Mouse (Mus musculus): ENCODE results near the gene Tnks2. TPM values are rescaled to one million over a fixed set of nuclear protein-coding genes. Genes with fewer than 3 reads are reported as not detected.

The Tnks2 gene
- polyA plus RNA-seq, 1 experiment: 201 TPM

DNA sequence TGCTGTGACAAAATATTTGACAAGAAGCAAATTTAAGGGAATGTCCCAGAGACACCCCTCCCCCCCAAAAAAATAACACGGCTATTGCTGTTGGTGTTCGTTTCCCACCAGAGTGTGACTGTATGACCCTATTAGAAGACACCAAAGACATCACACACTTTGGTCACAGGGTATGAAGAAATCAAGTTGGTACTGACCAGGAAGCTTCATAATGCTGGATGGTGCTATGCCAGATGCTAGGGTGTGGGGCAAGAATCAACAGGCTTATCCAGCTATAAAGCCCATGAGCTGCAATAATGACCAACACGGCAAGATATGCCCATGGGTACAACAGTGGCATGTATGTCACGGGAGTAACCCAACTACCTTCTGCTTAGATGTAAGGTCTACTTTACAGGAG is 11.3 kb upstream of the Tnks2 start:
- TF ChIP-seq CTCF (IDR thresholded peaks at IDR 0.05; ENCODE audit: borderline replicate concordance, insufficient read depth, low read length) (no peak), POLR2A (IDR thresholded peaks at IDR 0.05; ENCODE audit: low read depth, low read length) (no peak)
- no peak overlapping the region for H3K4me3 ChIP-seq (ENCODE audit: insufficient read depth, low read length)
- H3K27ac ChIP-seq (ENCODE audit: insufficient read depth, low read length): no peak overlapping the region
- H3K4me1 ChIP-seq (ENCODE audit: control insufficient read depth, insufficient read depth, low read length): no peaks in the 10 kb centered on the region

DNA sequence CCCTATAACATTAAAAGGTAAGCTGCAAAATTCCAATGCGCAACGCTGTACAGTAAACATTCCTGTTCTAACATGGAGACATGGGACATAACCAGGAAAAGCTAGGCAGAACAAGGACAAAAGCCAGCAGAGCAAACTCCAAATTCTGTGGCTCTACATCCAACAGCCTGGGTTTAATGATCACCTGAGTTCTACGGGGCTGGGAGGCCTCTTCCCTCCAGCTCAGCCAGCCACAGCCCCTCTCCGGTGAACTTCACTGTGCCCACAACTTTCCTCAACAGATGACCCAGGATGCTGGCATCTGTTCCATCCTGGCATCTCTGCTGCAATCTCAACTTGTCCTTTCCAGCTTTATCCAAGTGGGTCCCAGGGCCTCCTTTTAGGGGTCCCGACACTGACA is 6.4 kb upstream of the Tnks2 start:
- TF ChIP-seq POLR2A (IDR thresholded peaks at IDR 0.05; ENCODE audit: low read depth, low read length) (no peak), CTCF (IDR thresholded peaks at IDR 0.05; ENCODE audit: borderline replicate concordance, insufficient read depth, low read length) (no peak)
- no peak overlapping the region for H3K4me3 ChIP-seq (ENCODE audit: insufficient read depth, low read length)
- no peaks in the 10 kb centered on the region for H3K4me1 ChIP-seq (ENCODE audit: control insufficient read depth, insufficient read depth, low read length)
- H3K27ac ChIP-seq (ENCODE audit: insufficient read depth, low read length): no peak overlapping the region

DNA sequence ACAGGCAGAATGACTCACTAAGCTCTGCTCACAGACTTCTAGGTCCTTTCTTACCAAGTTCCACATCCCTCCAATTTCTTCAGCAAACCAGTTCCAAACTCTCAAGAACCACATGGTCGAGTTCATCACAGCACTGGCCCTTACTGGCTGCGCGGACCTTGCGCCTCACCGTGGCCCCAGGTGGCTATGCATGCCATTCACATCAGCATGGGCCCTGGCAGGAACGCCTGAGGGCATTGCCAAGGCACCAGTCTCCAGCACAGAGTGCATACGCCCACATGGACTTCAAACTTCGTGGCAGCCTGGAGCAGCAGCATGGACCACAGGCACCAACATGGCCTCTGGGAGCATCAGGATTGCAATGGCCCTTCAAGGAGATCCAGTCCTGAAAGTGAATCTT is 5.7 kb upstream of the Tnks2 start:
- TF ChIP-seq POLR2A (IDR thresholded peaks at IDR 0.05; ENCODE audit: low read depth, low read length): no peak
- TF ChIP-seq CTCF (IDR thresholded peaks at IDR 0.05; ENCODE audit: borderline replicate concordance, insufficient read depth, low read length): peak; percentile 22; the same call in 1 of the 2 replicates
- H3K4me1 ChIP-seq (ENCODE audit: control insufficient read depth, insufficient read depth, low read length): peaks cover 5% of the 10 kb centered on the region
- no peak overlapping the region for H3K27ac ChIP-seq (ENCODE audit: insufficient read depth, low read length)
- H3K4me3 ChIP-seq (ENCODE audit: insufficient read depth, low read length): no peak overlapping the region

DNA sequence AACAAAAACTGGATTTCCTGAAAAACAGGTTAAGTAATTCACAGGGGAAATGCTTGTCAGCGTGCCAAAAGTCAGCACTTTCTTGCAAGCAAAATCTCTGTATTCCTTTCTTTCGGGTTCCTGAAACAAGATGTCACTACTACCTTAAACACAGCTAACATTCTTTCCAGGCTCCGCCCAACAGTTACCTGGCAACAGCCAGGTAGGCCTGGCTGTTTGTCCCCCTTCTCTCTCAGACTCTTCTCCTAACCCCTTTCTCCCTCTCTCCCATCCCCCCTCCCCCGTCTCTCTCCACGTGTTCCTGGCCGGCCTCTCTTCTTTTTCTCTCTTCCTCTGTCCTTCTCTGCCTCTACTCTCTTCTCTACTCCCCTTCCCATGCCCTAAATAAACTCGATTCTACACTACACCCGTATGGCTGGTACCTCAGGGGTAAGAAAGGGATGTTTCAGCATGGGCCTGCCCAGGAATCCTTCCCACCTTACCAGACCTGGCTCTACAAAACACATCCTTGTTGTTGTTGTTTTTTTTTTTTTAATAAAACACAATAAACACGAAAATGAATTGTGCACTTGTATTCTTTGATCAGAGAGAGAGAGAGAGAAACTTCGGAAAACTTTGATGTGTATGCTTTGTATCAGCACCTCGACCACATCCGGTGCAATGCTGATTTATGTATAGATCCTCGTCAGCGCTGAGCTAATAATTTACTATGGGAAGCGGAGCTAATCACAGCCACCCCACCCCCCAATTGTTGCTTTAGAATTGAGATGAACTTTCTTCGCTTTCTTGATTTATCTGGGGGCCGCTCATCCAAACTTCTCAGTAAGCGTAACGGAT is 863 bp upstream of the Tnks2 start:
- TF ChIP-seq POLR2A (IDR thresholded peaks at IDR 0.05; ENCODE audit: low read depth, low read length) (no peak), CTCF (IDR thresholded peaks at IDR 0.05; ENCODE audit: borderline replicate concordance, insufficient read depth, low read length) (no peak)
- Histone ChIP-seq H3K4me1 (ENCODE audit: control insufficient read depth, insufficient read depth, low read length) (peaks cover 5% of the 10 kb centered on the region), H3K27ac (ENCODE audit: insufficient read depth, low read length) (peak overlapping the region; percentile 97), H3K4me3 (ENCODE audit: insufficient read depth, low read length) (peak overlapping the region; percentile 54)

DNA sequence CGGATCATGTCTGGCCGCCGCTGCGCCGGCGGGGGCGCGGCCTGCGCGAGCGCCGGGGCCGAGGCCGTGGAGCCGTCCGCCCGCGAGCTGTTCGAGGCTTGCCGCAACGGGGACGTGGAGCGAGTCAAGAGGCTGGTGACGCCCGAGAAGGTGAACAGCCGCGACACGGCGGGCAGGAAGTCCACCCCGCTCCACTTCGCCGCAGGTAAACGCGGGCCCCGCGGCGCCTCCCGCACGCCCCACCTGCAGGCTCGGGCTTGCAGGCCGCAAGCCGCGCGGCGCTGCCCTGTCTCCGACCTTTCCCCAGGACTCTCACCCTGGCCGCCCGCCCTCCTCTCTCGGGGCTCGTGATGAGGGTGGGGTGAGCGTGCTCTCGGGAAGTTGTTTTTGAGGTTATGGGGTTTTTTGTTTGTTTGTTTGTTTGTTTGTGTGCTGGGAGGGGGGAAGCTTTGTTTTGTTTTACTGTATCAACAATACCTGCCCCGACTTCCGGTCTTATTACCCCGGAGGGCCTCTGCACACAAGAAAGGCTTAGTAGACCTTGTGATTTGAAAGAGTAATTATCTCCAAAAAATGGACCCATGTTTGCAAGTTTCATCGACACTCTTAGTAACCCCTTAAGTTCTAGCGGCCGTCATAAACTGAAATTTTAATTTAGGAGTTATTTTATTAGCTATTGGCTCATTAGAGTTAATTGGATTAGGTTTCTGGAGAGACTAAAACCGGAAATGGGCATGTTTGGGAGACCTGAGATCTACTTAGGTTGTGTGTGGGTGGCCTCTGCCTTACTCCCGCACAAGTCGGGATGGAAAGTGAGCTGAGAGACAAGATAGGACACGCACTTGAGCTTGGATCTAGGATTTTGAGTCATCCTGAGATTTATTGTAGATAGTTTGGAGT is 750 bp downstream of the Tnks2 start:
- Histone ChIP-seq H3K4me1 (ENCODE audit: control insufficient read depth, insufficient read depth, low read length) (peaks cover 5% of the 10 kb centered on the region), H3K4me3 (ENCODE audit: insufficient read depth, low read length) (peak overlapping the region; percentile 90), H3K27ac (ENCODE audit: insufficient read depth, low read length) (peak overlapping the region; percentile 69)
- TF ChIP-seq CTCF (IDR thresholded peaks at IDR 0.05; ENCODE audit: borderline replicate concordance, insufficient read depth, low read length): no peak
- TF ChIP-seq POLR2A (IDR thresholded peaks at IDR 0.05; ENCODE audit: low read depth, low read length): no peak

DNA sequence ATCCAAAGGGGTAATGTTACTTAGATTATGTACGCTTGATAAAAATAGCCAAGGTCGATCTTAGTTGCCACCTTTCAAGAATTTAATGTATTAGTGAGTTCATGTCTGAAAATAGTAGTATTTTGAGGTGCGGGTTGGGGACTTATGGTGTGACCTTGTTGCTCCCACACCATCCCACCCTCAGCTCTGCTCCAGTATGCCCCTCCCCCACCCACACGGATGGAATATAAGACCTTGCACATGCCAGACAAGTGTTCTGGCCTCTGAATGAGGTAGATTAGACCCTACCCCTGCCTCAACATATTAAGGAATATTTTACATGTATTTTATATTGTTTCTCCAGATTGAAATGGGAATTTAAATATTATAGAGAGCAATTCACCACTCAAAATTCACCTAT is 2.0 kb downstream of the Tnks2 start:
- H3K27ac ChIP-seq (ENCODE audit: insufficient read depth, low read length): no peak overlapping the region
- TF ChIP-seq POLR2A (IDR thresholded peaks at IDR 0.05; ENCODE audit: low read depth, low read length) (no peak), CTCF (IDR thresholded peaks at IDR 0.05; ENCODE audit: borderline replicate concordance, insufficient read depth, low read length) (no peak)
- peaks cover 5% of the 10 kb centered on the region for H3K4me1 ChIP-seq (ENCODE audit: control insufficient read depth, insufficient read depth, low read length)
- H3K4me3 ChIP-seq (ENCODE audit: insufficient read depth, low read length): peak overlapping the region; percentile 69

DNA sequence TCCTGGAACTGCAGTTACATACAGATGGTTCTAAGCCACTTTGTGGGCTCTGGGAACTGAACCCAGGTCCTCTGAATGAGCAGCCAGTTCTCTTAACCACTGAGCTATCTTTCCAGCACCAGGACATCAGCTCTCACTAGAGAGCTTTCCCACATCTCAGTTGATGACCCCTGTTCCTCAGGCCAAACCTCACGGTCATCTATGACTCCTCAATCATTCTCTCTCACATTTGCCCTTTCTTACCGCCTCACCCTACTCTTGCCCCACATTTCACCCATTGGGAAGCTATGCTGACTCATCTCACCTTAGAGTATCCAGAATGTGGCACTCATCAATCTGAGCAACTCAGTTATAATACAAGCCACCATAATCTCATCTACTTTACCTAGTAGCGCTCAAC is 6.3 kb downstream of the Tnks2 start:
- no peak for TF ChIP-seq CTCF (IDR thresholded peaks at IDR 0.05; ENCODE audit: borderline replicate concordance, insufficient read depth, low read length)
- no peak for TF ChIP-seq POLR2A (IDR thresholded peaks at IDR 0.05; ENCODE audit: low read depth, low read length)
- Histone ChIP-seq H3K4me3 (ENCODE audit: insufficient read depth, low read length) (no peak overlapping the region), H3K4me1 (ENCODE audit: control insufficient read depth, insufficient read depth, low read length) (no peaks in the 10 kb centered on the region), H3K27ac (ENCODE audit: insufficient read depth, low read length) (no peak overlapping the region)

DNA sequence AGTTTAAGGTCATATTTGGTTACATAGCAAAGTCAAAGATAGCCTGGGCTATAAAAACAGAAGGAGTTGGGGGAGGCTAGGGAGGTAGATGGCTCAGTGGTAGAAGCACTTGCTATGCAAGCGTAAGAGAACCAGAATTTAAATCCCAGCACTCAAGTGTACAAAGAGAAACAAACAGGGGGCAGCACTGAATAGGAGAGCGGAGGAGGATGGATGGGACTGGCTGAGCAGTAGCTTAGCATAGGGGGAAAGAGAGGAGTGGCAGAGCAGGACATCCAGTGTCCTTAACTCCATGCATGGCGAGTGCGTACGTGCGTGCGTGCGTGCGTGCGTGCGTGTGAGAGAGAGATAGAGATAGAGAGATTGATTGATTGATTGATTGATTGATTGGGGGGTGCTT is 9.8 kb downstream of the Tnks2 start:
- TF ChIP-seq POLR2A (IDR thresholded peaks at IDR 0.05; ENCODE audit: low read depth, low read length): no peak
- TF ChIP-seq CTCF (IDR thresholded peaks at IDR 0.05; ENCODE audit: borderline replicate concordance, insufficient read depth, low read length): no peak

DNA sequence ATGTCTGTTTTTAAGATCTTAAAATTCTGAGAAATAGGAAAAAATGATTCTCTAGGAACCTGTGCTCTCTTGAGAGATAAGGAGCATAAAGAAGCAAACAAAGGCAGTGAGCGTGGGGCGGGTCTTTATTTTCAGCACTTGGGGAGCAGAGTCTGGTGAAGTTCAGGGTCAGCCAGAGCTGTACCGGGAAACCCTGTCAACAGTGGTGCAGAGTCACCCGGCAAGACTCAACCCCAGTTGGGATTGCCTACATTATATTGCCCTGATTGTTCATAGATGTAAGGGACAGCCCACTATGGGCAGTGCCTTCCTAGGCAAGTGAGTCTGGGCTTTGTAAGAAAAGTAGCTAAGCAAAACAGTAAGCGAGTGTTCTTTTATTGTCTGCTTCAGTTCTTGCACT is 11.9 kb downstream of the Tnks2 start:
- no peaks in the 10 kb centered on the region for H3K4me1 ChIP-seq (ENCODE audit: control insufficient read depth, insufficient read depth, low read length)
- H3K27ac ChIP-seq (ENCODE audit: insufficient read depth, low read length): no peak overlapping the region
- no peak overlapping the region for H3K4me3 ChIP-seq (ENCODE audit: insufficient read depth, low read length)
- TF ChIP-seq POLR2A (IDR thresholded peaks at IDR 0.05; ENCODE audit: low read depth, low read length) (no peak), CTCF (IDR thresholded peaks at IDR 0.05; ENCODE audit: borderline replicate concordance, insufficient read depth, low read length) (no peak)

More for the DNA sequence above, 9.8 kb downstream of the Tnks2 start:
- Histone ChIP-seq H3K4me3 (ENCODE audit: insufficient read depth, low read length) (no peak overlapping the region), H3K4me1 (ENCODE audit: control insufficient read depth, insufficient read depth, low read length) (no peaks in the 10 kb centered on the region), H3K27ac (ENCODE audit: insufficient read depth, low read length) (no peak overlapping the region)

DNA sequence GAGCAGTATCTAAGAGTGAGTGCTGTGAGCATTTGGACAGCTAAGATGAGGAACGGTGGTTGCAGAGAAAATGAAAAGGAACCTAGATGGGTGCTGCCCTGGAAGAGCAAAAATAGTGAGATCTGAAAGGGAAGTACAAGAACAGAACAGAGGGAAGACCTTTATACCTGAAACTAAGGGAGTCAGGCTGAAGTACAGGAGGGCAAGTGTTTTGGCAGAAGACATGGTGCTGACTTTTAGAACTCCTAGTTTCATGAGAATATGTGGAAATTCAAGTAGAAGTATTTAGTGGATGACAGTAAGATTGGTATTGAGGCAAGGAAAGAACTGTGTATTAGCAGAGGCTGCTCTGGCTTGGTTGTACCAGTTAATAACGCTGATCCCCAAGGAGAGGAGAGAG is 19.8 kb downstream of the Tnks2 start:
- H3K4me1 ChIP-seq (ENCODE audit: control insufficient read depth, insufficient read depth, low read length): no peaks in the 10 kb centered on the region
- TF ChIP-seq CTCF (IDR thresholded peaks at IDR 0.05; ENCODE audit: borderline replicate concordance, insufficient read depth, low read length) (no peak), POLR2A (IDR thresholded peaks at IDR 0.05; ENCODE audit: low read depth, low read length) (no peak)
- no peak overlapping the region for H3K4me3 ChIP-seq (ENCODE audit: insufficient read depth, low read length)
- H3K27ac ChIP-seq (ENCODE audit: insufficient read depth, low read length): no peak overlapping the region

Data from embryonic fibroblast, embryonic 13.5 days (primary cell).